Mouse (Mus musculus) liver, embryonic 14.5 days (tissue): ENCODE results near the gene Sdhc.

Experiments
- CTCF ChIP-seq: IDR thresholded peaks from 2 replicates; pipeline ENCODE4 v1.5.1; 2016; ENCODE audit warnings: antibody characterized with exemption, low read depth, control low read depth
- EP300 ChIP-seq: IDR thresholded peaks from 2 replicates; pipeline ENCODE4 v1.6.1; 2016; ENCODE audit warnings: antibody characterized with exemption, low read depth

GRCm38 (mm10) chr1:171164258-171164657 lies 13.9 kb upstream of the Sdhc start:
- peak; percentile 34; the same call in 1 of the 2 replicates for TF ChIP-seq CTCF
- TF ChIP-seq EP300 = no peak
